Comparison of ENCODE assay signal across 23 mouse cellular contexts in the genomic region with DNA sequence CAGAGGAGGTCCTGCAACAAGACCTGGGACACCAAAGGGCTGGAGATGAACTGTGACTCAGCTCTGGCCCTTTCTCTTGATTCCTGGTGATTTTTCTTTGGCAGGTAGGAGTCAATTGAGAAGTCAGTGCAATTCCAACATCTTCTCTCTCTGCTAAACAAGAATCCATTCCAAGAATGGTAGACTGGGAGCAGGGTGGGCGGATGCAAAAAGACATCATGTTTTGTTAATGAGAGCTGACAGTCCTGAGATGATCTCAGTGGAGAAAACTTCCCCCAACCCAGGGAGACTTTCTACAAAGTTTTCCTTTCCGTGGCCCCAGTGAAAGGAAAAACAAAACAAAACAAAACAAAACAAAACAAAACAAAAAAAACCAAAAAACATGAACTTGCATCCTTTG. TPM values are rescaled to one million over a fixed set of nuclear protein-coding genes. Genes with fewer than 3 reads are reported as not detected.
A peak's percentile ranks its signal among the peaks of the same experiment; 100 is the strongest.
DNase-seq lines count a peak whose midpoint lies in the region; ATAC-seq lines count a peak whose summit lies in the region.
"Had no signal": no experiment of that assay in that cellular context is flagged by ENCODE, and none has a peak within 500 bp of the region (broad histone marks: within the 10 kb centered on the region; RNA-seq: fewer than 3 reads in every experiment).

No protein-coding gene starts in this region.

- no peak overlapping the region for H3K4me3 ChIP-seq in midbrain, embryonic 11.5 days (ENCODE audit: low read depth, low read length)
- H3K4me3 ChIP-seq in midbrain, embryonic 14.5 days (replicated peaks; ENCODE audit: low read depth, low read length): no peak overlapping the region
- H3K4me3 ChIP-seq in limb, embryonic 10.5 days: no peak overlapping the region

- H3K27ac ChIP-seq in midbrain, embryonic 11.5 days (ENCODE audit: low read depth, low read length): no peak overlapping the region
- no peak overlapping the region for H3K27ac ChIP-seq in midbrain, embryonic 14.5 days (replicated peaks; ENCODE audit: low read depth, low read length)
- H3K27ac ChIP-seq in limb, embryonic 10.5 days: no peak overlapping the region

- H3K36me3 ChIP-seq in midbrain, embryonic 11.5 days (ENCODE audit: control insufficient read depth, insufficient read depth, low read length): no peaks in the 10 kb centered on the region
- H3K36me3 ChIP-seq in midbrain, embryonic 14.5 days (ENCODE audit: control insufficient read depth, insufficient read depth, low read length): no peaks in the 10 kb centered on the region
- no peaks in the 10 kb centered on the region for H3K36me3 ChIP-seq in limb, embryonic 10.5 days
- H3K36me3 ChIP-seq: G1E had no signal

- WGBS in midbrain, embryonic 11.5 days: 85% methylated on average over 2 of the region's 2 CpGs
- WGBS in midbrain, embryonic 14.5 days: 85% methylated on average over 2 of the region's 2 CpGs
- WGBS in limb, embryonic 10.5 days: 89% methylated on average over 2 of the region's 2 CpGs

- H3K9ac ChIP-seq in midbrain, embryonic 11.5 days (ENCODE audit: low read length): no peak overlapping the region
- no peak overlapping the region for H3K9ac ChIP-seq in midbrain, embryonic 14.5 days (replicated peaks; ENCODE audit: low read length)

- no peak for DNase-seq in frontal cortex, postnatal 25 days (ENCODE audit: low spot score in 2 of 2)
- DNase-seq in midbrain, embryonic 11.5 days (ENCODE audit: low spot score, missing footprints): peak; percentile 4
- DNase-seq in midbrain, embryonic 14.5 days: no peak
- peak; percentile 75 for DNase-seq in Muller cell, postnatal 12 days (ENCODE audit: inconsistent ontology term)
- peak; percentile 6 for DNase-seq in NIH3T3 (ENCODE audit: low read depth)
- DNase-seq in limb, embryonic 10.5 days (ENCODE audit: low spot score): no peak
- no peak for DNase-seq in kidney, adult 8-10 months
- DNase-seq: adrenal gland, adult 2 months; adrenal gland, adult 8-10 months; adrenal gland, postnatal 10 days; adrenal gland, postnatal 14 days; adrenal gland, postnatal 25 days; adrenal gland, postnatal 36 days; B cell, adult 2 months; cerebellum, adult 11 months; cerebellum, adult 11-12 months; cerebellum, adult 18-20 months; cerebellum, adult 2 months had no signal

- H3K27me3 ChIP-seq in midbrain, embryonic 11.5 days (ENCODE audit: control insufficient read depth, insufficient read depth, low read length): no peaks in the 10 kb centered on the region
- H3K27me3 ChIP-seq in midbrain, embryonic 14.5 days (ENCODE audit: control insufficient read depth, insufficient read depth, low read length): no peaks in the 10 kb centered on the region
- no peaks in the 10 kb centered on the region for H3K27me3 ChIP-seq in limb, embryonic 10.5 days (ENCODE audit: low read depth, poor library complexity, severe bottlenecking)
- H3K27me3 ChIP-seq: Patski had no signal

- peak; percentile 66 for ATAC-seq in frontal cortex, adult (ENCODE audit: low TSS enrichment)
- ATAC-seq in midbrain, embryonic 11.5 days (ENCODE audit: low FRiP score): no peak
- ATAC-seq in midbrain, embryonic 14.5 days (ENCODE audit: low FRiP score, low TSS enrichment): no peak
- ATAC-seq: activated CD4-positive, CD25-positive, alpha-beta regulatory T cell, adult 4 months; CD4-positive, CD25-positive, alpha-beta regulatory T cell, adult 4 months; Patski had no signal

- H3K9me3 ChIP-seq in midbrain, embryonic 11.5 days (ENCODE audit: control insufficient read depth, low read length): no peaks in the 10 kb centered on the region
- no peaks in the 10 kb centered on the region for H3K9me3 ChIP-seq in midbrain, embryonic 14.5 days (ENCODE audit: control insufficient read depth, low read length)
- H3K9me3 ChIP-seq in limb, embryonic 10.5 days (replicated peaks): no peaks in the 10 kb centered on the region

- H3K4me1 ChIP-seq in midbrain, embryonic 11.5 days (ENCODE audit: control insufficient read depth, insufficient read depth, low read length): no peaks in the 10 kb centered on the region
- no peaks in the 10 kb centered on the region for H3K4me1 ChIP-seq in midbrain, embryonic 14.5 days (ENCODE audit: control insufficient read depth, insufficient read depth, low read length)
- H3K4me1 ChIP-seq in limb, embryonic 10.5 days: no peaks in the 10 kb centered on the region

- no peak overlapping the region for H3K4me2 ChIP-seq in midbrain, embryonic 11.5 days
- no peak overlapping the region for H3K4me2 ChIP-seq in midbrain, embryonic 14.5 days (ENCODE audit: low read length)

RNA-seq across cellular contexts. Expression of a gene that starts 52.2 kb away (rescaled TPM):
- 3.0 and 3.8 TPM in 2 replicates for polyA plus RNA-seq in midbrain, embryonic 11.5 days (2014; fragmentation: Nextera tagmentation; extraction: Ambion mirVana)
- polyA plus RNA-seq in midbrain, embryonic 14.5 days (2014; fragmentation: Nextera tagmentation; extraction: Ambion mirVana): 11.5 and 16.2 TPM in 2 replicates
- 5.0 and 6.0 TPM in 2 replicates for polyA plus RNA-seq in limb, embryonic 10.5 days (2016; fragmentation: Nextera tagmentation; extraction: Ambion mirVana)
- polyA plus RNA-seq: activated CD4-positive, CD25-positive, alpha-beta regulatory T cell, adult 4 months; CD4-positive, CD25-positive, alpha-beta regulatory T cell, adult 4 months; G1E had no signal

Comparison
In these comparisons a context has a peak if more than half of its experiments do, and no peak if none do; other contexts are left out.
1. DNase-seq: peak in midbrain, embryonic 11.5 days (single experiment), Muller cell, postnatal 12 days (single experiment) and NIH3T3 (single experiment); none in frontal cortex, postnatal 25 days (0 of 2), midbrain, embryonic 14.5 days (single experiment), limb, embryonic 10.5 days (single experiment) and kidney, adult 8-10 months (0 of 2).